Mouse (Mus musculus) cerebellum, adult 2 months (tissue): ENCODE results near the gene Atp6v0b. TPM values are rescaled to one million over a fixed set of nuclear protein-coding genes. Genes with fewer than 3 reads are reported as not detected.

ENCODE experiments used
- DNase-seq, 2 experiments: peaks; one replicate each; pipeline ENCODE4 v3.0.0; 2021
- H3K27ac ChIP-seq: fragments of 200-500 bp; 2 replicates; pipeline ENCODE4 v1.5.1; 2012; ENCODE audit warnings: low read length, control low read depth, inconsistent platforms; ENCODE audit not compliant: insufficient read depth
- H3K27me3 ChIP-seq: fragments of 200-500 bp; 2 replicates; pipeline ENCODE4 v1.6.1; 2012; ENCODE audit warnings: inconsistent platforms, mild to moderate bottlenecking, low read length, moderate library complexity; ENCODE audit not compliant: control insufficient read depth, insufficient read depth
- H3K4me1 ChIP-seq: fragments of 200-500 bp; 2 replicates; pipeline ENCODE4 v1.6.1; 2011; ENCODE audit warnings: low read length; ENCODE audit not compliant: control insufficient read depth, insufficient read depth
- H3K4me3 ChIP-seq: fragments of 200-500 bp; replicated peaks from 2 replicates; pipeline ENCODE3; 2011; ENCODE audit warnings: mild to moderate bottlenecking, low read depth, low read length, control low read depth; ENCODE audit not compliant: insufficient read depth
- CTCF ChIP-seq: fragments of 200-500 bp; IDR thresholded peaks from 2 replicates; pipeline ENCODE4 v1.5.1; 2011; ENCODE audit warnings: low read depth, mild to moderate bottlenecking, control low read depth, low read length, moderate library complexity, borderline replicate concordance; ENCODE audit not compliant: insufficient read depth
- POLR2A ChIP-seq: fragments of 200-500 bp; IDR thresholded peaks from 2 replicates; pipeline ENCODE4 v1.6.1; 2011; ENCODE audit warnings: low read length, control low read depth, borderline replicate concordance; ENCODE audit not compliant: insufficient read depth
- WGBS: fragments of 180-500 bp; shearing (Covaris S2); methylation state at CpG from one replicate; pipeline ENCODE4 v1.1.7; 2018; 5-methylcytosine and 5-hydroxymethylcytosine counted together
- polyA plus RNA-seq: library from polyadenylated mRNA; depleted of rRNA; stranded (reverse); fragments of >200 nt; gene quantifications from 2 replicates; pipeline ENCODE4 v1.2.3, GENCODE M21; 2012

Atp6v0b gene
- polyA plus RNA-seq, 1 experiment: 669 TPM

GRCm38 (mm10) chr4:117923450-117923849 lies 36.3 kb upstream of the Atp6v0b start:
- Histone ChIP-seq H3K27ac (no peak overlapping the region), H3K4me1 (no peaks in the 10 kb centered on the region), H3K27me3 (no peaks in the 10 kb centered on the region), H3K4me3 (no peak overlapping the region)
- no peak for DNase-seq
- TF ChIP-seq CTCF (no peak), POLR2A (no peak)
- 28% methylated on average over 2 of the region's 2 CpGs for WGBS

GRCm38 (mm10) chr4:117921358-117921757 lies 34.2 kb upstream of the Atp6v0b start:
- Histone ChIP-seq H3K27ac (no peak overlapping the region), H3K27me3 (no peaks in the 10 kb centered on the region), H3K4me3 (no peak overlapping the region), H3K4me1 (no peaks in the 10 kb centered on the region)
- TF ChIP-seq CTCF (no peak), POLR2A (no peak)
- WGBS: 93% methylated on average over 2 of the region's 2 CpGs
- DNase-seq: no peak

GRCm38 (mm10) chr4:117918762-117919161 lies 31.6 kb upstream of the Atp6v0b start:
- DNase-seq: no peak
- H3K4me3 ChIP-seq: no peak overlapping the region
- WGBS: 82% methylated on average over 5 of the region's 5 CpGs
- no peaks in the 10 kb centered on the region for H3K4me1 ChIP-seq
- no peaks in the 10 kb centered on the region for H3K27me3 ChIP-seq
- H3K27ac ChIP-seq: no peak overlapping the region
- TF ChIP-seq POLR2A: no peak

- no peak for DNase-seq
- Histone ChIP-seq H3K27me3 (no peaks in the 10 kb centered on the region), H3K27ac (no peak overlapping the region), H3K4me1 (no peaks in the 10 kb centered on the region), H3K4me3 (no peak overlapping the region)
- TF ChIP-seq CTCF: no peak
- no peak for TF ChIP-seq POLR2A
- whole genome bisulfite sequencing: 32% methylated on average over 3 of the region's 3 CpGs
Observed at GRCm38 (mm10) chr4:117918261-117918660, 31.1 kb upstream of the Atp6v0b start.

GRCm38 (mm10) chr4:117917847-117918246 lies 30.7 kb upstream of the Atp6v0b start:
- H3K27me3 ChIP-seq: no peaks in the 10 kb centered on the region
- TF ChIP-seq POLR2A: no peak
- TF ChIP-seq CTCF: no peak
- H3K4me3 ChIP-seq: no peak overlapping the region
- no peaks in the 10 kb centered on the region for H3K4me1 ChIP-seq
- DNase-seq: no peak
- 94% methylated on average over 4 of the region's 4 CpGs for WGBS
- no peak overlapping the region for H3K27ac ChIP-seq

- WGBS: 90% methylated on average over 4 of the region's 4 CpGs
- no peak for DNase-seq
- TF ChIP-seq POLR2A (no peak), CTCF (no peak)
- H3K27me3 ChIP-seq: no peaks in the 10 kb centered on the region
- H3K4me1 ChIP-seq: no peaks in the 10 kb centered on the region; the same call in 1 of the 2 replicates
- H3K4me3 ChIP-seq: no peak overlapping the region
- H3K27ac ChIP-seq: no peak overlapping the region
Observed at GRCm38 (mm10) chr4:117917402-117917801, 30.3 kb upstream of the Atp6v0b start.

DNA sequence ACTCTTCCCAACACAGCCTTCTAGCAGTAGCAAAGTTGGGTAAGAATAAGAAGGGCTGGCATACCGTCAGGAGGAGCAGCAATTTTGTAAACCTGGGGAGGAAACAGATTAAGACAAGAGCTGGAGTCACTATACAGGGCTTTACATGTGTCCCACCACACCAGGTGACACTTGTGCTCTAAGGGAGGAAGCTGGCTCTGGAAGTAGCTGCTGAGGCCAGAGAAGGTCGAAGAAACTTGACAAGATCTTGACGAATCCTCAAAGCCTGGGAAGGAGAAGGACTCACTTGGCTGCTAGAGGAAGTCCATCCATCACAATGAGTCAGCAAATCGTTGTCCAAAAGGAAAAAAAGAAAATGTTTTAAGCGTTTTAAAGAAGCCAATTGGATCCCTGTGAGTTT lies 29.3 kb upstream of the Atp6v0b start:
- H3K27ac ChIP-seq: no peak overlapping the region
- H3K4me1 ChIP-seq: peaks cover 10% of the 10 kb centered on the region
- H3K27me3 ChIP-seq: no peaks in the 10 kb centered on the region
- no peak for TF ChIP-seq POLR2A
- no peak for TF ChIP-seq CTCF
- no peak overlapping the region for H3K4me3 ChIP-seq
- no peak for DNase-seq
- 86% methylated on average over 5 of the region's 5 CpGs for WGBS

DNA sequence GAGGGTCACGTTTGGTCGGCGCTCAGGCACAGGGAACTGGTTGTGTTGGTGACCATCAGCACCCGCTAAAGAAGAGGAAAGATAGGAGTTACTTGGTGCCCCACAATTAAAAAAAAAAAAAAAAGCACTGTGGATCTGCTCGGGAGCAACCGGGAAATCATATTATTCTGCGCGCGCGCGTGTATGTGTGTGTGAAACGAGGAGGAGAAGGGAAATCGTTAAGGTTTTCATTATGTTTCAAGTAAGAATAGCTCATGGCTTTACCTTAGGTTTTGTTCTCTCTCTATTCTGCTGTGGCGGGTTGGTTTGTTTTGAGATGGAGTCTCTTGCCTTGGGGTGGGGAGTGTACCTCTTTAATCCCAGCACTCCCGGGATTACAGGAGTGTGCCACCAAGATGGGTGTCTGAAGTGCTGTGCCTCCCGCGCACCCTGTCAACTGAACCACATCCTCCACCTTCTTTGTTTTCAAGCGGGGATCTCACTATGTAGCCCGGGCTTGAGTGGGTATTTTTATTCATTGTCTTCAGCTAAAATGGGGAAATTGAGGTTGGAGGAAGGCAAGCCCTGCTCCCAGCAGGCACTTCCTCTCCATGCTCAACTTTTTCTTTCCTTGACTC lies 28.5 kb upstream of the Atp6v0b start:
- 1% methylated on average over 19 of the region's 19 CpGs for WGBS
- H3K27ac ChIP-seq: peak overlapping the region; percentile 92; the same call in 1 of the 2 replicates

More for the DNA sequence above, 28.5 kb upstream of the Atp6v0b start:
- TF ChIP-seq CTCF (no peak), POLR2A (no peak)
- Histone ChIP-seq H3K4me1 (peaks cover 16% of the 10 kb centered on the region), H3K4me3 (peak overlapping the region; percentile 98), H3K27me3 (no peaks in the 10 kb centered on the region)
- no peak for DNase-seq
